Mouse (Mus musculus): ENCODE data around the gene Acot6.
A peak's percentile ranks its signal among the peaks of the same experiment; 100 is the strongest.

Gene Acot6

DNA sequence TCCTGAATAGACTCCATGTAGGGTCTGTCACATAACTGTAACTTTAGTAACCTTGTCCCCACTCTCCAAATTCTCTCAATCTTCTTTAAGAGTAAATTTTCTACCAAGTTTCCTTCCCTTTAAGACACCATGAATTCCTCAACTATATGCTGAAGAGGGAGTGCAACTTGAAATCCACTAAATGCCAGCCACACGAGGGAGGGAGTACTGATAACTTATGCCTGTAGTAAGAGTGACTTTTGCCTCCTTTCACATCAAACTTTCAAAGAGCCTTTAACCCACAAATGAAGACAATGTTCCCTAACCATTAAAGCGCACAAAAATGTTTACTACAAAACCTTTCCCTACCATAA lies 1.0 kb downstream of the Acot6 start:
- peak; percentile 8 for DNase-seq (ENCODE audit: extremely low spot score)

- DNase-seq (ENCODE audit: extremely low spot score), result no peak
Observed at GRCm38 (mm10) chr12:84107012-84107411, 6.6 kb downstream of the Acot6 start.

DNA sequence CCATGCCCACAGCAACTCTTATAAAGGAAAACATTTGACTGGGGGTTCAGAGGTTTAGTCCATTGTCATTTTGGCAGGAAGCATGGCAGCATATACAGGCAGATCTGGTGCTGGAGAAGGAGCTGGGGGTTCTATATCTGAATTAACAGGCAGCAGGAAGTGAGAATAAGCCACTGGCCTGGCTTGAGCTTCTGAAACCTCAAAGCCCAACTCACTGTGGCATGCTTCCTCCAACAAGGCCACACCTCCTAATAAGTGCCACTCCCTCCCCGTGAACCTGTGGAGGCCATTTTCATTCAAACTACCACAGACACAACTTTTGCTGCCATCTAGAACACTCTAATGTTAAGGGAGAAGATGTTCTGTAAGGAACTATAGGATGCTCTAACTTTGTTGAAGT lies 7.2 kb downstream of the Acot6 start:
- no peak for DNase-seq (ENCODE audit: extremely low spot score)

DNA sequence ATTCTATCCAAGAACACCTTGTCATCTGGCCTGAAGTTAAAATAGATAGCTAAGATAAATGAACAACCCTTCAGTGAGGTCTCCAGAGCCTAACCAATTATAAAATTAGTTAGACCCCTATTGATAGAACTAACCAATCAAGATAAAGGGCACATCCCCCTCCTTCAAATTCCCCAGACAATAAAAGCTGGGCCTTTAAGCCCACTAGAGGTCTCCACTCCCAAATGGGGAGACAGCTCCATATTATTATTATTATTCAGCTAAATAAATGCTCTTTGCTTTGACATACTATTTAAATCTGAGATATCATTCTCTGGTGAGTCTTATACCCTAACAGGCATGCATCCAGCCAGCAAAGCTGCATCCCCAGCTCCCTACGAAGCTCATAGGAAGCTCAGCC lies 9.5 kb downstream of the Acot6 start:
- DNase-seq (ENCODE audit: extremely low spot score), result no peak

DNA sequence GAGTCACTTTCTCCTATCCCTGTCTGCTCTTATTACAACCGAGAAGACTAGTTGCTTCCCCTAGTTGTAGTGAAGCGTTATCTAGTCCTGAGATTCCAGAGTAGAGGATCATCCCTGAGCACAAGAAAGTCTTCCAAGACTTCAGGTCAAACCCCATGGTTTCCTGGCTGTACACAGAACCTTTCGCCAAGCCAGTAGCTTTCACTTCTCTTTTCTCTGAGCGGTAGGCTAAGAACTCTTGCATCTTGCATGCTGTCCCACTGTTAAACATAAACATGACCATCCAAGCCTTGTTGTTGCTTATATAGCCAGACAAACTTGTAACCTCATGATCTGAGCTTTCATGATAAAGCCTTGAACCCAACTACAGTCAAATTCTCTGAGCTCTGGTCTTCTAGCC lies 10.4 kb downstream of the Acot6 start:
- no peak for DNase-seq (ENCODE audit: extremely low spot score)

- DNase-seq (ENCODE audit: extremely low spot score), result no peak
Observed at GRCm38 (mm10) chr12:84113676-84114075, 13.2 kb downstream of the Acot6 start.

DNA sequence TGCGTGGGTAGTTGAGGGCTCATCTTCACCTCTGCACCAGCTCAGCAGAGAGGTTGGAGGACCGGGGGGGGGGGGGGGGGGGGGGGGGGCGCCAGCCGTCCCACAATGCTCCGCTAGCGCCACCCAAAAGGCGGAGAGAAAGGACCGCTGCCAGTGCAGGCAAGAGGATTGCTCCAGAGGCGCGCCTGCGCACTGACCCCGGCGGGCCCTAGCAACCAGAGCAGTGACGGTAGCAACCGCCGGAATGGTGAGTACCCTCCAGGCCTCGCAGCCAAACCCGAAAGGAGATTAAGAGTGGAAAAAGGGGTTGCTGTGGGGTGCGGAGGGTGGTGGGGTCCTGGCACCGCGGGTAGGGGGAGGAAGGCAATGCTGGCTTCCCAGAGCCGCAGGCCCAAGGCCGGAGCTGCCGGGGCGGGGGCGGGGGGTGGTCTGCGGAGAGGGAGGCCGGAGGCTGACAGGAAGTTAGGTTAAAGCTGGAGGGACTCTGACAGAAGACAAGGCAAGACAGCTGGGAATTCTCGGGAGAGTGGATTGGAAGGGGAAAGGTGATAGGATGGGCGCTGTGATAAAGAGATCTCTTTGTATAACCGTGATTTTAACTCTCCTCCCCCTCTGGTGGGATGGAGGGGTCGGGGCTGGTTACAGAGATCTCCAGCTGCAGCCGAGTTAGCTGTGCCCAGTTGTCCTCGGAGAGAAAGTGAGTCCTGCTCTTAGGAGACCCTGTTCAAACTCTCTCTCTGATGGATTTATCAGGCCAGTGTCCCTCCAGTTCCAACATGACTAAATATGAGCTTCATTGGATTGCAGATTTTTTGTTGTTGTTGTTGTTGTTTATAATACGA lies 13.9 kb downstream of the Acot6 start, which contains the start of gene Dnal1:
Gene Dnal1 (plus strand): TSS at position 214 of the 842 bp plus-strand sequence.
- DNase-seq (ENCODE audit: extremely low spot score), result peak; percentile 93

DNA sequence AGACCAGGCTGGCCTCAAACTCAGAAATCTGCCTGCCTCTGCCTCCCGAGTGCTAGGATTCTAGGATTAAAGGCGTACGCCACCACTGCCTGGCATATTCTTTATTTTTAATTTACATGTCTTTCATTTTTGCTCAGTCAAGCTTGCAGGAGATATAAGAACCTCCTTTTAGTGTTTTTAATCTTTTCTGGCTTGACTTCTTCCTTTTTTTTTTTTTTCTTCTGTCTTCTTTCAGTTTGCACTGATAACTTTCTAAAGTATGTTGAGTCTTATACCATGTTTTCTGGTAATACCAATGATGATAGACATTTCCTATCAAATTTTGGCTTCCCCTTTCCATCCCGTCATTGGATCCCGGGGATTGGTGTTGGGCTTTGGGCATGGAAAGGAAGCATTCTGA lies 19.1 kb downstream of the Acot6 start:
- DNase-seq (ENCODE audit: extremely low spot score), result no peak

- no peak for DNase-seq (ENCODE audit: extremely low spot score)
Observed at GRCm38 (mm10) chr12:84125892-84126291, 25.4 kb downstream of the Acot6 start.

- no peak for DNase-seq (ENCODE audit: extremely low spot score)
Observed at GRCm38 (mm10) chr12:84126899-84127298, 26.4 kb downstream of the Acot6 start.

- DNase-seq (ENCODE audit: extremely low spot score), result no peak
Observed at GRCm38 (mm10) chr12:84128576-84128975, 28.1 kb downstream of the Acot6 start.

- no peak for DNase-seq (ENCODE audit: extremely low spot score)
Observed at GRCm38 (mm10) chr12:84129931-84130330, 29.5 kb downstream of the Acot6 start.

GRCm38 (mm10) chr12:84132265-84132664 lies 31.8 kb downstream of the Acot6 start:
- DNase-seq (ENCODE audit: extremely low spot score), result no peak

GRCm38 (mm10) chr12:84137131-84137530 lies 36.7 kb downstream of the Acot6 start:
- DNase-seq (ENCODE audit: extremely low spot score), result no peak

DNA sequence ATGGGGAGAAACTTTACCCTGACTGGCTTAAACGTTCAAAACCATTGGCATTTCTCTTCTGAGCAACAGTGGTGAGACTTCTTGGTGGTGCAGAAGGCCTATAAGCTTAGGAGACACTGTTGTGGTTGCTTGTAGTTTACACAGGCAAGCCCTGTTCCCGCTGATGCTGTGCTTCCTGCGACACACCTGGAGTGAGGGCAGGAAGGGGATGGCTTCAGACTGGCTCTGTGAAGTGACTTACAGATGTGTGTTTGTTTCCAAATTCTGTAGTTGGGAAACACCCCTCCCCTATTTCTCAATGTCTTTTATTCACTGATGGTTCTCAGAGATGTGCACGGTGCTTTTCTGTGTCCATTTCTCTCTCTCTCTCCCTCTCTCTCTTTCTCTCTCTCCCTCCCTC lies 39.7 kb downstream of the Acot6 start:
- DNase-seq (ENCODE audit: extremely low spot score), result no peak

DNA sequence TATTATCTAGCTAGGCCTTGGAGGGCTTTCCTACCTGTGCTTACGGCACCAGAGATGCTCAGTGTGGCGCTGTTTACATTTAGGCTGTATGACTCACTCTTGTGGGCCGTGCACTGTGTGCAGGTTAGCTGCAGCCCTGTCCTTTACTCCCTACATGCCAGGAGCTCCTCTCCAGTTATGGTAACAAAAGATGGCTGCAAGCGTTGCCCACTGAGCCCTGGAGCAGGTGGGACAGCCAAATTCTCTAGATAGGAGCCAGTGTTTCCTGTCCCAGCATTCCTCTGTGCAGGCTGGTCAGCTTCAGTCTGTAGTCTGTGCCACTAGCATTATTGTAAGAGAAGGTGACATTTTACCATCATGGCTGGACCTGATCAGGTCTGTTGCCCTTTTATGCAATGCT lies 40.8 kb downstream of the Acot6 start:
- DNase-seq (ENCODE audit: extremely low spot score), result no peak

GRCm38 (mm10) chr12:84142281-84143050 lies 42.0 kb downstream of the Acot6 start:
- DNase-seq (ENCODE audit: extremely low spot score), result peak; percentile 48

DNA sequence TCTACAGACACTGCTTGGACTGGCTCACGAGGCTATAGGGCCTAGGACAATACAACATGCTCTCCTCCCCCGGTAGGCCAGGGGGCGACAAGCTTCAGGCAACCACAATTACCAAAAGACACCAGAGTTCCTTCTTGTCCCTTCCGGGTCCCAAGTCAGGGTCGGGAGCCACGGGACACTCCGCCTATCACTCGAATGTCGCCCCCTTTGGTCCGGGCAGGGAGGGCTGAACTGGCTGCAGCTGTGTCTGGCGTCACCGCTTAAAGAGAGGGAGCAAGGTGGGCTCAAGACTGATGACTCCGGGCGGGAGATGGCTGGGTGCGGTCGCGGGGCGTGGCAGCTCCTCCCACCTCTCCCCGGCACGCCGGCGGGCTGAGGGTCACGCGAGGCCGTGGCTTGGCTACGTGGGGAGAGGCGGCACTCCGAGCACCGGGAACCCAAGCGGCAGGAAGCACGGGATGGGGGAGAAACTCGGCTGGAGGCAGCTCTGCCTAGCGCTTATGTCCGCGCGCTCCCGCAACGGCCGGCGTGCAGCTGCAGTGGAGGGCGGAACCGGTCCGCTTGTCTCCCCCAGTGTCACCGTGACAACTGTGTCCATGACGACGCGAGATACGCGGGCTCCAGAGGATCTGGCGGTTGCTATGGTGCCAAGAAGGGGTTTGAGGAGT lies 47.6 kb downstream of the Acot6 start, which contains the start of gene Pnma1:
Gene Pnma1 (minus strand): TSS at position 536 of the 668 bp plus-strand sequence.
- peak; percentile 86 for DNase-seq (ENCODE audit: extremely low spot score)

- DNase-seq (ENCODE audit: extremely low spot score), result no peak
Observed at GRCm38 (mm10) chr12:84148622-84149012, 48.2 kb downstream of the Acot6 start.

- DNase-seq (ENCODE audit: extremely low spot score), result no peak
Observed at GRCm38 (mm10) chr12:84149971-84150370, 49.5 kb downstream of the Acot6 start.

DNA sequence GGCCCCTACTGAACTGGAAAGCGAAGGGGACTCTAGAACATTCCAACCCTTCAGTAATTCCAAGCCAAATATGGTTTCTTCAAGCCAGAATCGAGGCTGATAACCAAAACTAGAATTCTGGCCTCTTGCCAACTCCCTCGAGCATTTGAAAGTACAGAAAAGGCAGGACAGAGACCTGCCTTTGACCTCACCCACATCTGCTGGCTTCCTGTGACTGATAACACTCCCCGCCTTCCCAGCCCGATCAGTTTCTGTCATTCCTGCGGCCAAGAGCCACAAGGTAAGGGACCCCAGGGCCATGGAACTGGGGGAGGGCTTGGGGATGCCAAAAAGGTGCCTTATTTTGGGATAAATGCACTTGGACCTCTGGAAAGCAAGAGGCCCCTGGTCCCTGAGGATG lies 50.5 kb downstream of the Acot6 start:
- no peak for DNase-seq (ENCODE audit: extremely low spot score)

- no peak for DNase-seq (ENCODE audit: extremely low spot score)
Observed at GRCm38 (mm10) chr12:84151911-84152310, 51.5 kb downstream of the Acot6 start.

All from embryo, embryonic 9.5 days (tissue).